Mouse (Mus musculus) neural tube, embryonic 15.5 days (tissue): ENCODE results near the gene Trpm6. TPM values are rescaled to one million over a fixed set of nuclear protein-coding genes. Genes with fewer than 3 reads are reported as not detected.

Experiments
- ATAC-seq: fragments of 200-750 bp; cut with Nextera tagmentation; 2 replicates; pipeline ENCODE4 v1.8.0; 2017; ENCODE audit warnings: mild to moderate bottlenecking, moderate TSS enrichment, moderate library complexity; ENCODE audit not compliant: low FRiP score
- H3K27ac ChIP-seq: fragments of 300-500 bp; sonication (generic); replicated peaks from 2 replicates; pipeline ENCODE4 v1.5.1; 2015; ENCODE audit warnings: mild to moderate bottlenecking, inconsistent platforms
- H3K27me3 ChIP-seq: fragments of 300-500 bp; sonication (generic); replicated peaks from 2 replicates; pipeline ENCODE4 v1.6.1; 2015; ENCODE audit warnings: inconsistent platforms
- H3K36me3 ChIP-seq: fragments of 300-500 bp; sonication (generic); 2 replicates; pipeline ENCODE4 v1.6.1; 2015; ENCODE audit warnings: inconsistent platforms
- H3K4me1 ChIP-seq: fragments of 300-500 bp; sonication (generic); 2 replicates; pipeline ENCODE4 v1.6.1; 2015; ENCODE audit warnings: inconsistent platforms
- H3K4me2 ChIP-seq: fragments of 300-500 bp; sonication (generic); 2 replicates; pipeline ENCODE4 v1.6.1; 2015; ENCODE audit warnings: inconsistent platforms, mild to moderate bottlenecking, moderate library complexity
- H3K4me3 ChIP-seq: fragments of 300-500 bp; sonication (generic); replicated peaks from 2 replicates; pipeline ENCODE4 v1.5.1; 2015; ENCODE audit warnings: mild to moderate bottlenecking, inconsistent platforms
- H3K9ac ChIP-seq: fragments of 300-500 bp; sonication (generic); replicated peaks from 2 replicates; pipeline ENCODE4 v1.6.1; 2015; ENCODE audit warnings: mild to moderate bottlenecking, inconsistent platforms
- H3K9me3 ChIP-seq: fragments of 300-500 bp; sonication (generic); replicated peaks from 2 replicates; pipeline ENCODE4 v1.6.1; 2016; ENCODE audit warnings: inconsistent platforms
- WGBS: fragments of 180-500 bp; shearing (Covaris S2); methylation state at CpG from one replicate; pipeline ENCODE4 v1.1.7; 2015; ENCODE audit warnings: mixed read lengths; 5-methylcytosine and 5-hydroxymethylcytosine counted together
- polyA plus RNA-seq: library from polyadenylated mRNA; unstranded; fragments of >200 nt; fragmentation: Nextera tagmentation; extraction: Ambion mirVana; gene quantifications from 2 replicates; pipeline ENCODE4 v1.2.1, GENCODE M21; 2015

The Trpm6 gene
- polyA plus RNA-seq, 1 experiment from 2014 or later: 0.37 TPM

DNA sequence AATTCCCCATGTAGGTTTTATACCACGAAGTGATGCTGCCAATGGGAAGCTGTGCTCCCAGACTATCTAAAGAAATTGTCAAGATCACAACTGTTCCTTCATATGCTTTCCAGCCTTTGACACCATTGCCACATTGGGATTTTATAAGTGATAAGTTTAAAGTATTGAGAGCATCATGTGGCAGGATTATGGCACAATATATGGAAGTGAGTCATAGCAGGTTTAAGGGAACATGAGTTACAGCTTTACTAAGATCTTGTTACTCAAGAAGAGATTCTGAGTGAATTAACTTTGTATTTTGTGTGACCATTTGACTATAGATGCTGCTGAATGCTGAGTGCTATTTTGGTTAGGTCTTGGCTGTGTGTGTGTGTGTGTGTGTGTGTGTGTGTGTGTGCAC, 21.8 kb downstream of the Trpm6 start:
- 72% methylated on average over 1 of the region's 1 CpGs for WGBS

GRCm38 (mm10) chr19:18772888-18773488, 23.2 kb downstream of the Trpm6 start:
- Histone ChIP-seq H3K4me1 (no peaks in the 10 kb centered on the region), H3K9me3 (no peaks in the 10 kb centered on the region), H3K36me3 (no peaks in the 10 kb centered on the region), H3K27ac (no peak overlapping the region), H3K4me3 (no peak overlapping the region), H3K4me2 (no peak overlapping the region), H3K27me3 (no peaks in the 10 kb centered on the region), H3K9ac (no peak overlapping the region)
- WGBS: 84% methylated on average over 5 of the region's 5 CpGs
- ATAC-seq: no peak

More for the DNA sequence above, 21.8 kb downstream of the Trpm6 start:
- no peak for ATAC-seq
- Histone ChIP-seq H3K36me3 (no peaks in the 10 kb centered on the region), H3K9ac (no peak overlapping the region), H3K27me3 (no peaks in the 10 kb centered on the region), H3K9me3 (no peaks in the 10 kb centered on the region), H3K4me3 (no peak overlapping the region), H3K27ac (no peak overlapping the region), H3K4me2 (no peak overlapping the region), H3K4me1 (no peaks in the 10 kb centered on the region)

GRCm38 (mm10) chr19:18774085-18774484, 24.3 kb downstream of the Trpm6 start:
- no peak overlapping the region for H3K4me2 ChIP-seq
- no peaks in the 10 kb centered on the region for H3K36me3 ChIP-seq
- ATAC-seq: no peak
- H3K9ac ChIP-seq: no peak overlapping the region
- no peaks in the 10 kb centered on the region for H3K27me3 ChIP-seq
- H3K4me3 ChIP-seq: no peak overlapping the region
- H3K27ac ChIP-seq: no peak overlapping the region
- WGBS: 73% methylated on average over 1 of the region's 1 CpGs
- no peaks in the 10 kb centered on the region for H3K4me1 ChIP-seq
- H3K9me3 ChIP-seq: no peaks in the 10 kb centered on the region

- WGBS: 79% methylated on average over 1 of the region's 1 CpGs
- H3K27ac ChIP-seq: no peak overlapping the region
These were observed 49.9 kb downstream of the Trpm6 start for GRCm38 (mm10) chr19:18799646-18800045.

DNA sequence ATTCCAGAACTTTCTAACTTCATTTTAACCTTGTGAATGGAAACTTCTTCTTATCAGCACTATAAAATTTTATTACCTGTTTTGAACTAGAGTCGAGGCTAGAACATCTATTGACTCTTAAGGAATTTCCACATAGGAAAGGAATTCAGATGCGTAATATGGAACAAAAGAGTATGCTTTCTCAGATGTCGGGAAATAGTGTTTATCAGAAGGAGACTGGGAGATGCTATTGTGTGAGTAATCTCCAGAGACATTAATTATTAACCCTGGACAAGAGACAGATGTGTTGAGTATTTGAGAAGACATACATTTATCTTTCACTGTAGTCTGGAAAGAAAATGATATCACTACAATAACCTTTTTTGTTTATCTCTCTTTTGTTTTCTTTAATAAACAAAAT, 61.5 kb downstream of the Trpm6 start:
- Histone ChIP-seq H3K9me3 (no peaks in the 10 kb centered on the region), H3K36me3 (no peaks in the 10 kb centered on the region), H3K4me3 (no peak overlapping the region), H3K27ac (no peak overlapping the region), H3K4me1 (no peaks in the 10 kb centered on the region), H3K4me2 (no peak overlapping the region), H3K9ac (no peak overlapping the region), H3K27me3 (no peaks in the 10 kb centered on the region)
- WGBS: 81% methylated on average over 3 of the region's 3 CpGs
- ATAC-seq: no peak

More at GRCm38 (mm10) chr19:18799646-18800045, 49.9 kb downstream of the Trpm6 start:
- Histone ChIP-seq H3K4me3 (no peak overlapping the region), H3K9me3 (no peaks in the 10 kb centered on the region), H3K9ac (no peak overlapping the region), H3K4me2 (no peak overlapping the region), H3K27me3 (no peaks in the 10 kb centered on the region), H3K36me3 (no peaks in the 10 kb centered on the region), H3K4me1 (no peaks in the 10 kb centered on the region)
- ATAC-seq: no peak

GRCm38 (mm10) chr19:18815170-18815569, 65.4 kb downstream of the Trpm6 start:
- ATAC-seq: no peak
- Histone ChIP-seq H3K36me3 (no peaks in the 10 kb centered on the region), H3K27ac (no peak overlapping the region), H3K4me2 (no peak overlapping the region), H3K9ac (no peak overlapping the region), H3K27me3 (no peaks in the 10 kb centered on the region), H3K4me3 (no peak overlapping the region), H3K9me3 (no peaks in the 10 kb centered on the region), H3K4me1 (no peaks in the 10 kb centered on the region)
- WGBS: 81% methylated on average over 13 of the region's 13 CpGs

- Histone ChIP-seq H3K27me3 (no peaks in the 10 kb centered on the region), H3K4me3 (no peak overlapping the region), H3K9ac (no peak overlapping the region), H3K27ac (no peak overlapping the region), H3K9me3 (no peaks in the 10 kb centered on the region), H3K4me2 (no peak overlapping the region), H3K36me3 (no peaks in the 10 kb centered on the region), H3K4me1 (no peaks in the 10 kb centered on the region)
- 84% methylated on average over 2 of the region's 2 CpGs for WGBS
- ATAC-seq: no peak
These were observed 67.6 kb downstream of the Trpm6 start for GRCm38 (mm10) chr19:18817425-18817824.

DNA sequence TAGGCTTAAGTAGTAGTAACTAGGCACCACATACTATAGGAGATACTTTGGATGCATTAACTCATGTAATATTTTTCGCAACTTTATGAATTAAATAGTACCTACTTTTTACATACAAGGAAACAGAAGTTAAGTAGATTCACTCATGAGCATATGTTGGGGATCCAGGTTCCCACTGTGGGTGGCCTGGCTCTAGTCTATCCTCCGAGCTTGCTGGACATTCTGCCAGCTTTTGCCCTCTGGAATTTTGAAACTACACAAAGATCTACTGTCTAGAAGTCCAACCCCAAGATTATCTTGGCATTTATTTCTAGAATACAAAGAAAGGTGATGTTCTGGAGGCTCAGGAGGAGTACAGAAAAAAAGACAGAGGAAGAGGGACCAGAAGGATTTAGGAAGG, 78.8 kb downstream of the Trpm6 start:
- Histone ChIP-seq H3K27me3 (no peaks in the 10 kb centered on the region), H3K27ac (no peak overlapping the region), H3K9me3 (no peaks in the 10 kb centered on the region), H3K4me2 (no peak overlapping the region), H3K36me3 (no peaks in the 10 kb centered on the region), H3K4me3 (no peak overlapping the region), H3K4me1 (no peaks in the 10 kb centered on the region), H3K9ac (no peak overlapping the region)
- 82% methylated on average over 2 of the region's 2 CpGs for WGBS
- ATAC-seq: no peak

- H3K4me3 ChIP-seq: no peak overlapping the region
- H3K4me2 ChIP-seq: no peak overlapping the region
- no peak overlapping the region for H3K27ac ChIP-seq
- no peaks in the 10 kb centered on the region for H3K9me3 ChIP-seq
- no peak for ATAC-seq
- no peaks in the 10 kb centered on the region for H3K4me1 ChIP-seq
- 89% methylated on average over 3 of the region's 3 CpGs for WGBS
- H3K9ac ChIP-seq: no peak overlapping the region
- H3K27me3 ChIP-seq: no peaks in the 10 kb centered on the region
- H3K36me3 ChIP-seq: no peaks in the 10 kb centered on the region
These were observed 81.4 kb downstream of the Trpm6 start for GRCm38 (mm10) chr19:18831196-18831595.

GRCm38 (mm10) chr19:18834971-18835370, 85.2 kb downstream of the Trpm6 start:
- H3K9ac ChIP-seq: no peak overlapping the region
- WGBS: 16% methylated on average over 6 of the region's 6 CpGs
- H3K4me1 ChIP-seq: no peaks in the 10 kb centered on the region
- no peak overlapping the region for H3K27ac ChIP-seq
- ATAC-seq: no peak
- no peak overlapping the region for H3K4me2 ChIP-seq
- no peak overlapping the region for H3K4me3 ChIP-seq
- H3K9me3 ChIP-seq: no peaks in the 10 kb centered on the region
- no peaks in the 10 kb centered on the region for H3K27me3 ChIP-seq
- H3K36me3 ChIP-seq: no peaks in the 10 kb centered on the region

DNA sequence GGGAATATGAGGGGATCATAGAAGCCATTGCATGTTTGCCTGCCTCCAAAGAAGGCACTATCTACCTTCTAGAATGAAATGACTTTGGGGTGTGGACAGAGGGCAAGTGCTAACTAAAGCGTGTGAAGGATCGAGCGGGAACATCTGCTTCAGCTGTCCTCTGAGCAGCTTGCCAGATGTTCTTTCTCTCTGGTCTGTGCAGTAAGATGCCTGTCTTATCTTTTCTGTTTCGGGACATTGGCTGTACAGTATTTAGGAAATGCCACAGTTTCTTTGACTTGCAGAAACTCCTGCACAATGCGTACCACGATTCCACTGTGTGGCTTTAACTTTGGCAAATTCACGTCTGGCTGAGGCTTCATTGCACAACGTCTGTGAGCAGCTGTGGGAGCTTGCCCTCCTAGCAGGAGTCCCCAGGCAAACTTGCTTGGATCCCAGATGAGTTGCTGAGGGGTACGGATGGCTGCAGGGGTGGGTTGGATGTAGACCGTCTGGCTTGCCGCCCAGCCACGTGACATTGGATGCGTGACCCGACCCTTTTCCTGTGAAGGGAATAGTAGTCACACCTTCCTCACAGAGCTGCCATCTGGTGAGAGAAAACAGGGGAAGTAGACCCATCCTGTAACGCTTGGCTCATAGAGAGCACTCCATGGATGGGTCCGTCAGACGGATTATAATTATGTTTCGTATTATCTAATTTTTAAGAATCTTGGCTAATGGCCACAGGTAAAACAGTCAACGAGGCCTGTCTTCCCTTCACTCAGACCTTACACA, 92.2 kb downstream of the Trpm6 start:
- H3K27ac ChIP-seq: no peak overlapping the region
- ATAC-seq: no peak
- WGBS: 84% methylated on average over 19 of the region's 19 CpGs
- no peaks in the 10 kb centered on the region for H3K27me3 ChIP-seq
- no peak overlapping the region for H3K9ac ChIP-seq
- H3K4me1 ChIP-seq: no peaks in the 10 kb centered on the region
- H3K36me3 ChIP-seq: no peaks in the 10 kb centered on the region
- no peak overlapping the region for H3K4me2 ChIP-seq
- H3K9me3 ChIP-seq: no peaks in the 10 kb centered on the region
- H3K4me3 ChIP-seq: no peak overlapping the region

- no peaks in the 10 kb centered on the region for H3K36me3 ChIP-seq
- no peak overlapping the region for H3K4me2 ChIP-seq
- no peaks in the 10 kb centered on the region for H3K9me3 ChIP-seq
- H3K27ac ChIP-seq: no peak overlapping the region
- no peak for ATAC-seq
- H3K4me3 ChIP-seq: no peak overlapping the region
- 72% methylated on average over 11 of the region's 11 CpGs for WGBS
- no peaks in the 10 kb centered on the region for H3K27me3 ChIP-seq
- H3K9ac ChIP-seq: no peak overlapping the region
- no peaks in the 10 kb centered on the region for H3K4me1 ChIP-seq
These were observed 92.8 kb downstream of the Trpm6 start for GRCm38 (mm10) chr19:18842626-18843025.
